Comparison of ENCODE assay signal across 30 mouse cellular contexts in the genomic region with DNA sequence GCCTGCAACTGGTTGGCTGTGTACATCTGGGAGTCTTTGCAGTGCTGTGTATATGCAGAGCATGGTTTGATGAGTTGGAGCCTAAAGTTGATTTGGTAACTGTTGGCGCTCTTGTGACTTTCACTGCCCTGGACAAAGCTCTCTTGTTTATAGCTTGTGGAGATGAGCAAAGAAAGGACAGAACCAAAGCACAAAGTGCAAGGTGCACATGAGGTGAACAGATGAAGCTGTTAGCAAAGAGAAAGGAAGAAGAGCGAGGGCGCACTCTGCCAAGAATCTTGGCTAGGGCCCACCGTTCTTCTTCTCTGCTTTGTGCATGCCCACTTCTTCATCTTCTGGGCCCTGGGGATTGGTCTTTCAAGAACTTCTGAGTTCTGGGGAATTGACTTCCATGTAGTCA. TPM values are rescaled to one million over a fixed set of nuclear protein-coding genes. Genes with fewer than 3 reads are reported as not detected.
DNase-seq lines count a peak whose midpoint lies in the region; ATAC-seq and TF ChIP-seq lines count a peak whose summit lies in the region.
"Had no signal": no experiment of that assay in that cellular context is flagged by ENCODE, and none has a peak within 500 bp of the region (broad histone marks: within the 10 kb centered on the region; RNA-seq: fewer than 3 reads in every experiment).

No protein-coding gene starts in this region.

- H3K27ac ChIP-seq in kidney, adult 2 months (ENCODE audit: insufficient read depth, low read depth, low read length): no peak overlapping the region; the same call in 1 of the 2 replicates
- H3K27ac ChIP-seq in kidney, embryonic 16.5 days (ENCODE audit: low read length): no peak overlapping the region
- H3K27ac ChIP-seq in liver, adult 2 months (replicated peaks; ENCODE audit: insufficient read depth, low read depth, low read length): 0 out of 2 replicates have a peak overlapping the region, but pooled peaks have one; percentile 26
- H3K27ac ChIP-seq: embryonic facial prominence, embryonic 12.5 days; embryonic facial prominence, embryonic 15.5 days; heart, adult 2 months; heart, embryonic 10.5 days; heart, embryonic 13.5 days; hindbrain, embryonic 12.5 days; hindbrain, embryonic 15.5 days had no signal

- H3K27me3 ChIP-seq in kidney, adult 2 months (replicated peaks; ENCODE audit: control insufficient read depth, insufficient read depth, low read length): no peaks in the 10 kb centered on the region
- no peaks in the 10 kb centered on the region for H3K27me3 ChIP-seq in kidney, embryonic 16.5 days (ENCODE audit: insufficient read depth, low read length)
- H3K27me3 ChIP-seq in liver, adult 2 months (ENCODE audit: control insufficient read depth, insufficient read depth, low read length): no peaks in the 10 kb centered on the region
- H3K27me3 ChIP-seq: embryonic facial prominence, embryonic 12.5 days; embryonic facial prominence, embryonic 15.5 days; heart, embryonic 13.5 days; hindbrain, embryonic 12.5 days; hindbrain, embryonic 15.5 days had no signal

- no peak overlapping the region for H3K4me2 ChIP-seq in kidney, embryonic 16.5 days (replicated peaks; ENCODE audit: low read depth, low read length)
- H3K4me2 ChIP-seq: embryonic facial prominence, embryonic 12.5 days; embryonic facial prominence, embryonic 15.5 days; heart, embryonic 13.5 days; hindbrain, embryonic 12.5 days; hindbrain, embryonic 15.5 days had no signal

- no peak for ATAC-seq in kidney, embryonic 16.5 days (ENCODE audit: low FRiP score, low TSS enrichment)
- ATAC-seq: activated CD4-positive, CD25-positive, alpha-beta regulatory T cell, adult 4 months; forebrain, embryonic 14.5 days; forebrain, postnatal 0 days had no signal

- no peak overlapping the region for H3K4me3 ChIP-seq in kidney, adult 2 months (ENCODE audit: insufficient read depth, low read depth, low read length)
- no peak overlapping the region for H3K4me3 ChIP-seq in kidney, embryonic 16.5 days (ENCODE audit: low read length)
- no peak overlapping the region for H3K4me3 ChIP-seq in liver, adult 2 months (ENCODE audit: insufficient read depth, low read depth, low read length)
- H3K4me3 ChIP-seq: embryonic facial prominence, embryonic 12.5 days; embryonic facial prominence, embryonic 15.5 days; heart, adult 2 months; heart, embryonic 10.5 days; heart, embryonic 13.5 days; hindbrain, embryonic 12.5 days; hindbrain, embryonic 15.5 days had no signal

- no peaks in the 10 kb centered on the region; the same call in 1 of the 2 replicates for H3K36me3 ChIP-seq in kidney, adult 2 months (ENCODE audit: control insufficient read depth, insufficient read depth, low read length)
- no peaks in the 10 kb centered on the region for H3K36me3 ChIP-seq in kidney, embryonic 16.5 days (ENCODE audit: insufficient read depth, low read length)
- H3K36me3 ChIP-seq in liver, adult 2 months (ENCODE audit: control insufficient read depth, insufficient read depth, low read length): 0 out of 2 replicates have a peak, but pooled peaks cover 2% of the 10 kb centered on the region
- H3K36me3 ChIP-seq: embryonic facial prominence, embryonic 12.5 days; embryonic facial prominence, embryonic 15.5 days; heart, embryonic 10.5 days; heart, embryonic 13.5 days; hindbrain, embryonic 12.5 days; hindbrain, embryonic 15.5 days had no signal

- peak; percentile 45 for DNase-seq in heart, adult 11 months
- DNase-seq in heart, postnatal 36 days: no peak
- DNase-seq in kidney, adult 2 months: peak; percentile 74
- DNase-seq in liver, adult 2 months (ENCODE audit: extremely low read depth, low read depth, low spot score): peak; percentile 95
- no peak for DNase-seq in liver
- DNase-seq in kidney, postnatal 36 days: peak; percentile 54 to 67
- no peak for DNase-seq in adrenal gland, postnatal 25 days
- DNase-seq: adrenal gland, adult 8-10 months; adrenal gland, postnatal 36 days; cerebellum, adult 18-20 months; cerebellum, adult 9-10 months; cerebellum, postnatal 14 days; forebrain, postnatal 0 days; gastrocnemius, postnatal 25 days; heart, adult 2 months; heart, postnatal 14 days had no signal

- H3K9ac ChIP-seq in kidney, embryonic 16.5 days (replicated peaks; ENCODE audit: low read length): no peak overlapping the region
- H3K9ac ChIP-seq in liver, adult 2 months (ENCODE audit: low read depth, low read length): no peak overlapping the region
- H3K9ac ChIP-seq: embryonic facial prominence, embryonic 12.5 days; embryonic facial prominence, embryonic 15.5 days; forebrain, postnatal 0 days; heart, embryonic 13.5 days; hindbrain, embryonic 12.5 days; hindbrain, embryonic 15.5 days had no signal

- 61% methylated on average over 4 of the region's 4 CpGs for WGBS in kidney, adult 2 months
- WGBS in kidney, embryonic 16.5 days: 96% methylated on average over 4 of the region's 4 CpGs
- 23% methylated on average over 4 of the region's 4 CpGs for WGBS in liver, adult 2 months

- H3K4me1 ChIP-seq in kidney, adult 2 months (ENCODE audit: control insufficient read depth, insufficient read depth, low read length): peaks cover 4% of the 10 kb centered on the region; the same call in 1 of the 2 replicates
- H3K4me1 ChIP-seq in kidney, embryonic 16.5 days (ENCODE audit: insufficient read depth, low read length): no peaks in the 10 kb centered on the region
- H3K4me1 ChIP-seq in liver, adult 2 months (ENCODE audit: control insufficient read depth, insufficient read depth, low read length): peaks cover 12% of the 10 kb centered on the region; the same call in 1 of the 2 replicates
- H3K4me1 ChIP-seq: embryonic facial prominence, embryonic 12.5 days; embryonic facial prominence, embryonic 15.5 days; hindbrain, embryonic 12.5 days; hindbrain, embryonic 15.5 days had no signal

- H3K79me2 ChIP-seq in liver, adult 2 months (ENCODE audit: control insufficient read depth, insufficient read depth, low read length): no peaks in the 10 kb centered on the region

- no peak for TF ChIP-seq CTCF in kidney, adult 2 months (conservative IDR thresholded peaks at IDR 0.05; ENCODE audit: insufficient read depth, insufficient read length, low read depth, low read length)
- TF ChIP-seq CTCF in liver, adult 2 months (IDR thresholded peaks at IDR 0.05; ENCODE audit: low read depth, low read length): no peak

- H3K9me3 ChIP-seq in kidney, embryonic 16.5 days (ENCODE audit: low read length): no peaks in the 10 kb centered on the region
- H3K9me3 ChIP-seq: embryonic facial prominence, embryonic 12.5 days; embryonic facial prominence, embryonic 15.5 days; heart, embryonic 10.5 days; heart, embryonic 13.5 days; hindbrain, embryonic 12.5 days; hindbrain, embryonic 15.5 days had no signal

- no peak for TF ChIP-seq POLR2A in kidney, adult 2 months (IDR thresholded peaks at IDR 0.05; ENCODE audit: low read depth, low read length)
- TF ChIP-seq POLR2A in liver, adult 2 months (IDR thresholded peaks at IDR 0.05; ENCODE audit: extremely low read depth, insufficient read depth, low read length): no peak

- intact Hi-C loops in heart, postnatal 36 days (cut with DNase I): no loop called here

RNA-seq across cellular contexts. Expression of a gene that starts 35.3 kb away (rescaled TPM):
- total RNA-seq in heart, postnatal 36 days (2021): not detected
- 0.17 and 0.26 TPM in 2 replicates for polyA plus RNA-seq in kidney, adult 2 months (2012; rRNA removed)
- 2.1 and 2.3 TPM in 2 replicates for polyA plus RNA-seq in kidney, embryonic 16.5 days (2015; fragmentation: Nextera tagmentation; extraction: Ambion mirVana)
- total RNA-seq in liver, adult 2 months (2014; rRNA removed): not detected in 2 replicates
- not detected in 2 replicates for polyA plus RNA-seq in liver, adult 2 months (2012; rRNA removed)
- not detected in 2 replicates for total RNA-seq in adrenal gland, postnatal 25 days (2021)
- total RNA-seq: adrenal gland, adult 8-10 months; adrenal gland, postnatal 36 days; common myeloid progenitor, adult 5-6 weeks; ES-E14; forebrain, postnatal 0 days; gastrocnemius, adult 8-10 months; gastrocnemius, postnatal 25 days; heart, adult 2 months; heart, postnatal 14 days; hematopoietic stem cell, adult 5-6 weeks had no signal
- polyA plus RNA-seq: activated CD4-positive, CD25-positive, alpha-beta regulatory T cell, adult 4 months; forebrain, postnatal 0 days; frontal cortex, adult 2 months had no signal

RNA-seq across cellular contexts. Expression of a gene that starts 37.8 kb away (rescaled TPM):
- 10 to 100 TPM; 10.2 to 11.9 TPM for total RNA-seq in heart, postnatal 36 days (2021)
- 14.5 and 15.5 TPM in 2 replicates for polyA plus RNA-seq in kidney, adult 2 months (2012; rRNA removed)
- 6.5 and 6.8 TPM in 2 replicates for polyA plus RNA-seq in kidney, embryonic 16.5 days (2015; fragmentation: Nextera tagmentation; extraction: Ambion mirVana)
- 1.0 and 1.2 TPM in 2 replicates for total RNA-seq in liver, adult 2 months (2014; rRNA removed)
- polyA plus RNA-seq in liver, adult 2 months (2012; rRNA removed): 2.6 and 2.9 TPM in 2 replicates
- total RNA-seq in adrenal gland, postnatal 25 days (2021): 6.9 and 11.7 TPM in 2 replicates
- polyA plus RNA-seq: activated CD4-positive, CD25-positive, alpha-beta regulatory T cell, adult 4 months had no signal

Comparison
In these comparisons a context has a peak if more than half of its experiments do, and no peak if none do; other contexts are left out.
1. DNase-seq: peak in heart, adult 11 months (single experiment), kidney, adult 2 months (single experiment), liver, adult 2 months (single experiment) and kidney, postnatal 36 days (2 of 2); none in heart, postnatal 36 days (0 of 2), liver (single experiment) and adrenal gland, postnatal 25 days (single experiment).